Mouse (Mus musculus): ENCODE measurements around the gene Gm20931. TPM values are rescaled to one million over a fixed set of nuclear protein-coding genes. Genes with fewer than 3 reads are reported as not detected.

The Gm20931 gene
- not detected for polyA plus RNA-seq (2015; fragmentation: Illumina TruSeq; extraction: RNeasy Lipid Tissue Mini Kit (QIAGEN cat#74804); ENCODE audit: insufficient read depth, low replicate concordance)

DNA sequence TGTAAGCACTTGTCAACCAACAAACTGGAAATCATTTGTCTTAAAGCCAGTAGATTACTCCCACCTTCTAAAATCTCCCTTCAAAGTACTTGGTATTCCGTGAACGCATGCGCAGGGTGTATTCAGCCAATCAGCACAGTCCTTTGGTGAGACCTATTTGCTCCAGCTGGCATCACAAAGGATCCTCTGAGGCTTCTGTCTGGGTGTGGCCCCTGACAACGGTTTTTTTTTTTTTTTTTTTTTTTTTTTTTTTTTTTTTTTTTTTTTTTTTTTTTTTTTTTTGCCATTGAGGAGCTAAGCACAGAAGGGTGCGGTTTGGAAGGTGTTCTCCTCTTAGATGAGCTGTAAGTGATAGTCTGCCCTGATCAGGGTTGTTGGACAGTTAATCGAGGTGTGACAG lies at the start of gene Gm20931:
Gene Gm20931 (plus strand): TSS at position 301 of the 400 bp plus-strand sequence.

Measured in spleen, adult 10 weeks (tissue).